Mouse (Mus musculus): ENCODE data around the gene Kpna1. TPM values are rescaled to one million over a fixed set of nuclear protein-coding genes. Genes with fewer than 3 reads are reported as not detected.

The Kpna1 gene
- total RNA-seq, 1 experiment from 2014 or later = 69.5 TPM

DNA sequence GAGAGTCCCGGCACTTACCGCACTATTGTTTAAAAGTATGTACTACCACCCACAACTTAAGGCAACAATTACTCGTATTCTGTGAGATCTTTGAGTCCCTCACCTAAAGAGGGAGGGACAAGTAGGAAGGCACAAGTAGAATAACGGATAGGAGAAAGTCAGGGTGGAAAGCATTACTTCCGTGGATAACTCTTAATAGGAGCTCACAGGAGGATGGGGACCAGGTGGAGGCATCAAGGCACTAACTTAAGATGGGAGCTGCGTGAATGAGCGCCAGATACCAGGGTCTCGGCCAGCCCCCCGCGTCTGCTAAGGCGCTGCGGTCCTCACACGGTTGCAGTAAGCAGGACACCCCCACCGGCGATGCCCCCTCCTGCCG, 92.5 kb downstream of the Kpna1 start:
- no peak for DNase-seq

DNA sequence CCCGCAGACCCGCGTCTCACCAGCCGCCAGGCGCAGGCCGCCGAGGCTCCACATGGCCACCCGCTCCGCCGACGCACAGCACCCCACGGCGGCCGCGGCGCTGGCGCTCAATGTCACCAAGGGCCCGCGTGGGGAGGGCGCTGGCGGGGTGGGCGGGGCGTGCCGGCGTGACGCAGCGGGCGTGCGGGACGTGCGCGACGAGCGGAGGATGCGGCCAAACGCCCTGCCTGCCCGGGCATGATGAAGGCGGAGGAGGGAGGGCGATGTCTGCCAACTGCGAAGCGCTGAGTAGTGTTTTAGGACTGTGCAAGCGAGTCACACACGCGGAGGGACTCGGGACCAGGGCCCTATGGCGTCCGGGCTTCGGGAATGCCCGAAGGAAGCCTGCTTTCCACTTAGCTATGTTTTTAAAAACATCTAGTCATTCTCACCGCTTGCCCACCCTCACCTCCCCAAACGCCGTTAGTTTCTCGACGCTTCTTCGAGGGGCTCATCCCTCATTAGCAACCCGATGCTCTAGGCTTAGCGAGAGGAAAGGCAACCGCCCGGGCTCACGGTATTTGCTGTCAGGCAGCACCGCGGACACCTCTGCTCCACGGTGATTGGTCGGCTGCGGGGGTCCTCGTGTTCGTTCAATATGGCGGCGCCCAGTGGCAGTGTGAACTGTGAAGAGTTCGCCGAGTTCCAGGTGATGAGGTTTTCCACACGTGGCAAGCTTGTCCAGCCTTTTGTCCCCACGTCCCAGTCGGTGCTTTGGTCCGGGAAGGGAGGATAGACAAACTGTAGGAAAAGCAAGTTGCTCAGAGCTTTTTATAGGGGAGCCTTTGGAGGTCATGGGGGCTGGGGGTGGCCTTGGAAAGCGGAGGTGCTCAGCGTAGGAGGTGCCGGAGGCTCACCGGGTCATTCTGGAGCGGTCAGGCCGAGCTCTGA, 93.2 kb downstream of the Kpna1 start, which contains the start of the genes Fam162a and Ccdc58:
Gene Fam162a (minus strand): TSS at position 145 of the 930 bp plus-strand sequence.
Gene Ccdc58 (plus strand): TSS at position 236 of the 930 bp plus-strand sequence.
- peak; percentile 96 for DNase-seq

DNA sequence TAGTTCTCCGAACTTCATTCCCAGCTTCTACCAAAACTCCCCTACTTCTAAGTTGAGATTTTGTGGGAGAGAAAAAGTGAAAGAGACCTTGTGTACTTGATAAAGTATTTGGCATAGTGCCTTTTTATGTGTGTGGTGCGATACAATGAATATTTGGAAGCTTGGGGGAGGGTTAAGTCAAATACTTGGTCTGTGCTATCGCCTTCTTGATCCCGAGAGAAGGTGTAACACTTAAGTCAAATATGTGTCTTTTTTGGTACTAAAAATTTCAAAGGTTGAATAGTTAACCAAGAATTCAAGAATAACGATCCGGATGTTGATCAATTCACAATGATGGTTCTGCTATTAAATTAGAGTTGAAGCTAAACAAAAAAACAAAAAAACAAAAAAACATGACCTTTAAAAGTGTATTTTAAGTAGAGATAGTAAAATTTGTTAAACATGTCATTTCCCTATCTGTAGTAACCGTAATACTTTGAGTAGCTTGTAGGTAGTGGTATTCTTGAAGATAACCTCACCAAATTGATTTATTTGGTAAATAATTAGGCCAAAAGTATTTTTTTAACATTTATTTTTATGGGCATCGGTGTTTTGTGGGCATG, 94.0 kb downstream of the Kpna1 start:
- no peak for DNase-seq

DNA sequence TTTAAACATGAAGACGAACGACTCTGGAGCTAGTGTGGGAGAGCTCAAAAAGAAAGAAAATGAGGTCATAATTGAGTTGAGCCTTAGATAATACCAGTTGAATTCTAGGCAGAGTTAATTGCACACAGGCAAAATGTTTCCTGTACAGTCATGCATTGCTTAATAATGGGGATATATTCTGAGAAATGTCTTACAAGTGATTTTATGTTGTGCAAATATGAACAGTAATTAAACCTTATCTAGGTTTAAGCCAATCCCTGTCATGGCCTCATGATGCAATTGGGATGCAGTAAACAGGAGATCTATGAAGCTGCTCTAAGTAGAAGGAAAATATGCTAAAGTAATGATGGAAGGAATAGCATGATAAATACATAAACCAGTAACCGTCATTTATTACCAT, 96.2 kb downstream of the Kpna1 start:
- no peak for DNase-seq

DNA sequence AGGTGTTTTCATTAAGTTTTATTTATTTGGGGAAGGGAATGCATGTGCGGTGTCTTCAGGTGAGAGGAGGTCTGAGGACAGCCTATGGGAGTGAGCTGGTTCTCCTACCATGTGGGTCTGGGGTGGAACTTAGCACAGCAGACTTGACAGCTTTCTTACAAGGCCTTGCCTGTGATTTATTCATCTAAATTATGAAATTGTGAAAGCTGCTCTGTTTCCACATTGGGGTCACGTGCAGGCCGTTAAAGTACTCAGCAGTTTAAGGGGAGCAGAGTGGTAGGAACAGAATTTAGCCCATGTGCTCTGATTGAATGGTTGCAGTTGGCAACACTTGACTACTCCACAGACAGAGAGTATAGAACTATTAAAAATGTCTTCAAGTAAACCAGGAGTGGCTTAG, 101.4 kb downstream of the Kpna1 start:
- DNase-seq = peak; percentile 16

Other genes with a start within 250 kb of the Kpna1 start
- gene Dirc2, start 209.4 kb upstream of the Kpna1 start, total RNA-seq (2021) = 28.3 and 32.9 TPM in 2 replicates
- 5.3 and 6.0 TPM in 2 replicates for gene Hspbap1, start 208.4 kb upstream of the Kpna1 start, total RNA-seq (2021)
- gene Parp14, start 107.2 kb upstream of the Kpna1 start, total RNA-seq (2021) = 10.0 and 15.4 TPM in 2 replicates
- gene Parp9, start 40.3 kb upstream of the Kpna1 start, total RNA-seq (2021) = 13.8 and 16.1 TPM in 2 replicates
- gene Dtx3l, start 39.6 kb upstream of the Kpna1 start, total RNA-seq (2021) = 9.4 and 11.7 TPM in 2 replicates
- gene Wdr5b, start 62.4 kb downstream of the Kpna1 start, total RNA-seq (2021) = 3.6 and 5.1 TPM in 2 replicates
- gene Fam162a, start 92.8 kb downstream of the Kpna1 start, total RNA-seq (2021) = 206 and 210 TPM in 2 replicates
- 50.9 and 54.6 TPM in 2 replicates for gene Ccdc58, start 92.9 kb downstream of the Kpna1 start, total RNA-seq (2021)
- gene Csta1, start 152.5 kb downstream of the Kpna1 start, total RNA-seq (2021) = not detected in 2 replicates
- gene Stfa2l1, start 178.1 kb downstream of the Kpna1 start, total RNA-seq (2021) = not detected in 2 replicates
- 1.0 TPM in 1 of 2 replicates, not detected in the other for gene Gm5483, start 205.5 kb downstream of the Kpna1 start, total RNA-seq (2021)
- gene Gm5416, start 231.7 kb downstream of the Kpna1 start, total RNA-seq (2021) = not detected in 2 replicates
- gene 2010005H15Rik, start 242.7 kb downstream of the Kpna1 start, total RNA-seq (2021) = not detected in 2 replicates